In genomic region chr2:71278791-71279775, GRCm38 (mm10) we compare ENCODE assay signal across 11 mouse cellular contexts.
A peak's percentile ranks its signal among the peaks of the same experiment; 100 is the strongest.
DNase-seq lines count a peak whose midpoint lies in the region; ATAC-seq lines count a peak whose summit lies in the region.
"Had no signal": no experiment of that assay in that cellular context is flagged by ENCODE, and none has a peak within 500 bp of the region (broad histone marks: within the 10 kb centered on the region; RNA-seq: fewer than 3 reads in every experiment).

No protein-coding gene starts in this region.

- no peak overlapping the region for H3K9ac ChIP-seq in embryonic facial prominence, embryonic 14.5 days (ENCODE audit: low read depth, low read length)
- H3K9ac ChIP-seq: liver, embryonic 13.5 days had no signal

- H3K36me3 ChIP-seq in embryonic facial prominence, embryonic 14.5 days (ENCODE audit: control insufficient read depth, insufficient read depth, low read length), result peaks cover 18% of the 10 kb centered on the region
- H3K36me3 ChIP-seq in embryonic facial prominence, embryonic 10.5 days (replicated peaks), result peaks cover 58% of the 10 kb centered on the region

- WGBS in embryonic facial prominence, embryonic 14.5 days, result 79% methylated on average over 23 of the region's 23 CpGs
- WGBS in embryonic facial prominence, embryonic 10.5 days, result 87% methylated on average over 23 of the region's 23 CpGs

- H3K4me1 ChIP-seq in embryonic facial prominence, embryonic 14.5 days (ENCODE audit: control insufficient read depth, insufficient read depth, low read length), result 0 out of 2 replicates have a peak, but pooled peaks cover 3% of the 10 kb centered on the region
- H3K4me1 ChIP-seq in embryonic facial prominence, embryonic 10.5 days, result peaks cover 24% of the 10 kb centered on the region
- H3K4me1 ChIP-seq: midbrain, embryonic 10.5 days had no signal

- no peak overlapping the region for H3K4me2 ChIP-seq in embryonic facial prominence, embryonic 14.5 days (ENCODE audit: low read depth, low read length)
- H3K4me2 ChIP-seq: liver, embryonic 13.5 days had no signal

- DNase-seq in embryonic facial prominence, embryonic 14.5 days (ENCODE audit: low spot score), result peak; percentile 42
- no peak for DNase-seq in embryonic facial prominence, embryonic 10.5 days (ENCODE audit: low spot score)
- DNase-seq in ovary, postnatal 36 days (ENCODE audit: low spot score), result peak; percentile 20
- DNase-seq in ovary, postnatal 10 days (ENCODE audit: low spot score), result no peak
- DNase-seq in frontal cortex, postnatal 25 days (ENCODE audit: low spot score in 2 of 2), result peak; percentile 16 to 22
- peak; percentile 54 to 58 for DNase-seq in right cerebral cortex, postnatal 36 days (ENCODE audit: low spot score in 2 of 2)
- no peak for DNase-seq in spleen, adult 12 weeks (ENCODE audit: low spot score)
- DNase-seq: liver, embryonic 13.5 days had no signal

- ATAC-seq in embryonic facial prominence, embryonic 14.5 days (ENCODE audit: low read depth), result no peak
- no peak for ATAC-seq in activated CD4-positive, CD25-positive, alpha-beta regulatory T cell, adult 4 months

- no peak overlapping the region for H3K4me3 ChIP-seq in embryonic facial prominence, embryonic 14.5 days (ENCODE audit: low read depth, low read length)
- H3K4me3 ChIP-seq in embryonic facial prominence, embryonic 10.5 days, result no peak overlapping the region
- H3K4me3 ChIP-seq: layer of hippocampus, adult 2 months; liver, embryonic 13.5 days; midbrain, embryonic 10.5 days had no signal

- no peaks in the 10 kb centered on the region for H3K9me3 ChIP-seq in embryonic facial prominence, embryonic 14.5 days (ENCODE audit: control insufficient read depth, low read length)
- no peaks in the 10 kb centered on the region for H3K9me3 ChIP-seq in embryonic facial prominence, embryonic 10.5 days
- H3K9me3 ChIP-seq: liver, embryonic 13.5 days; midbrain, embryonic 10.5 days had no signal

- H3K27ac ChIP-seq in embryonic facial prominence, embryonic 14.5 days (replicated peaks; ENCODE audit: low read depth, low read length), result no peak overlapping the region
- no peak overlapping the region for H3K27ac ChIP-seq in embryonic facial prominence, embryonic 10.5 days (replicated peaks)
- H3K27ac ChIP-seq: layer of hippocampus, adult 2 months; liver, embryonic 13.5 days; midbrain, embryonic 10.5 days had no signal

- no peaks in the 10 kb centered on the region for H3K27me3 ChIP-seq in embryonic facial prominence, embryonic 14.5 days (replicated peaks; ENCODE audit: control insufficient read depth, insufficient read depth, low read length)
- H3K27me3 ChIP-seq in embryonic facial prominence, embryonic 10.5 days (replicated peaks; ENCODE audit: low read depth, poor library complexity, severe bottlenecking), result no peaks in the 10 kb centered on the region
- H3K27me3 ChIP-seq: liver, embryonic 13.5 days had no signal

Comparison
In these comparisons a context has a peak if more than half of its experiments do, and no peak if none do; other contexts are left out.
1. DNase-seq: peak in embryonic facial prominence, embryonic 14.5 days (single experiment), ovary, postnatal 36 days (single experiment), frontal cortex, postnatal 25 days (2 of 2) and right cerebral cortex, postnatal 36 days (2 of 2); none in embryonic facial prominence, embryonic 10.5 days (single experiment), ovary, postnatal 10 days (single experiment) and spleen, adult 12 weeks (single experiment).